Mouse (Mus musculus) neural tube, embryonic 12.5 days (tissue): Measurements from ENCODE around the gene Nme6. TPM values are rescaled to one million over a fixed set of nuclear protein-coding genes. Genes with fewer than 3 reads are reported as not detected.

Experiments used
- ATAC-seq: fragments of 200-750 bp; cut with Nextera tagmentation; 2 replicates; pipeline ENCODE4 v1.8.0; 2017; ENCODE audit warnings: low read depth, mild to moderate bottlenecking, moderate TSS enrichment, moderate library complexity; ENCODE audit not compliant: low FRiP score
- H3K27ac ChIP-seq: fragments of 300-500 bp; sonication (generic); 2 replicates; pipeline ENCODE4 v1.5.1; 2016
- H3K27me3 ChIP-seq: fragments of 300-500 bp; sonication (generic); replicated peaks from 2 replicates; pipeline ENCODE4 v1.6.1; 2016; ENCODE audit warnings: mild to moderate bottlenecking
- H3K36me3 ChIP-seq: fragments of 300-500 bp; sonication (generic); 2 replicates; pipeline ENCODE4 v1.6.1; 2016; ENCODE audit warnings: mild to moderate bottlenecking
- H3K4me1 ChIP-seq: fragments of 300-500 bp; sonication (generic); 2 replicates; pipeline ENCODE4 v1.6.1; 2016
- H3K4me2 ChIP-seq: fragments of 300-500 bp; sonication (generic); replicated peaks from 2 replicates; pipeline ENCODE4 v1.6.1; 2016; ENCODE audit warnings: mild to moderate bottlenecking
- H3K4me3 ChIP-seq: fragments of 300-500 bp; sonication (generic); 2 replicates; pipeline ENCODE4 v1.5.1; 2016
- H3K9ac ChIP-seq: fragments of 300-500 bp; sonication (generic); 2 replicates; pipeline ENCODE4 v1.6.1; 2016; ENCODE audit warnings: mild to moderate bottlenecking
- H3K9me3 ChIP-seq: fragments of 300-500 bp; sonication (generic); 2 replicates; pipeline ENCODE4 v1.6.1; 2016; ENCODE audit warnings: mild to moderate bottlenecking
- WGBS: fragments of 180-500 bp; shearing (Covaris S2); methylation state at CpG from one replicate; pipeline ENCODE4 v1.1.7; 2016; 5-methylcytosine and 5-hydroxymethylcytosine counted together
- microRNA-seq: library from miRNA; unstranded; fragments of <30 nt; microRNA quantifications from one replicate; pipeline ENCODE4, GENCODE M21; 2017
- polyA plus RNA-seq: library from polyadenylated mRNA; unstranded; fragments of >200 nt; fragmentation: Nextera tagmentation; extraction: Ambion mirVana; gene quantifications from 2 replicates; pipeline ENCODE4 v1.2.1, GENCODE M21; 2016

Gene Nme6
- polyA plus RNA-seq, 1 experiment from 2014 or later, result 64.5 TPM

- ATAC-seq, result peak; percentile 58
- H3K36me3 ChIP-seq, result peaks cover 26% of the 10 kb centered on the region
- H3K4me1 ChIP-seq, result peaks cover 9% of the 10 kb centered on the region
- H3K27ac ChIP-seq, result peak overlapping the region; percentile 42; the same call in 1 of the 2 replicates
- under 1% methylated on average over 76 of the region's 76 CpGs for WGBS
- peak overlapping the region; percentile 78 for H3K4me2 ChIP-seq
- no peaks in the 10 kb centered on the region for H3K9me3 ChIP-seq
- no peaks in the 10 kb centered on the region for H3K27me3 ChIP-seq
- peak overlapping the region; percentile 93 for H3K9ac ChIP-seq
- peak overlapping the region; percentile 93 for H3K4me3 ChIP-seq
Measured at GRCm38 (mm10) chr9:109875695-109876601, 43.4 kb downstream of the Nme6 start.

- Histone ChIP-seq H3K4me3 (peak overlapping the region; percentile 93), H3K9ac (peak overlapping the region; percentile 93), H3K36me3 (peaks cover 34% of the 10 kb centered on the region), H3K27me3 (no peaks in the 10 kb centered on the region), H3K4me2 (peak overlapping the region; percentile 78), H3K9me3 (no peaks in the 10 kb centered on the region), H3K27ac (no peak overlapping the region), H3K4me1 (peaks cover 9% of the 10 kb centered on the region)
- no peak for ATAC-seq
- 9% methylated on average over 3 of the region's 3 CpGs for WGBS
Measured at GRCm38 (mm10) chr9:109876756-109877155, 44.2 kb downstream of the Nme6 start.

- peak overlapping the region; percentile 78 for H3K4me2 ChIP-seq
- H3K27ac ChIP-seq, result no peak overlapping the region
- H3K9me3 ChIP-seq, result no peaks in the 10 kb centered on the region
- 83% methylated on average over 5 of the region's 5 CpGs for WGBS
- no peak for ATAC-seq
- H3K4me1 ChIP-seq, result peaks cover 9% of the 10 kb centered on the region
- H3K4me3 ChIP-seq, result no peak overlapping the region
- peaks cover 42% of the 10 kb centered on the region for H3K36me3 ChIP-seq
- H3K9ac ChIP-seq, result no peak overlapping the region
- no peaks in the 10 kb centered on the region for H3K27me3 ChIP-seq
Measured at GRCm38 (mm10) chr9:109877666-109878065, 45.1 kb downstream of the Nme6 start.

GRCm38 (mm10) chr9:109879305-109879704 lies 46.8 kb downstream of the Nme6 start:
- H3K9ac ChIP-seq, result no peak overlapping the region
- no peak for ATAC-seq
- H3K9me3 ChIP-seq, result no peaks in the 10 kb centered on the region
- WGBS, result 100% methylated on average over 1 of the region's 1 CpGs
- H3K27me3 ChIP-seq, result no peaks in the 10 kb centered on the region
- no peak overlapping the region for H3K4me2 ChIP-seq
- peaks cover 59% of the 10 kb centered on the region for H3K36me3 ChIP-seq
- H3K27ac ChIP-seq, result no peak overlapping the region
- H3K4me3 ChIP-seq, result no peak overlapping the region
- H3K4me1 ChIP-seq, result peaks cover 9% of the 10 kb centered on the region

- WGBS, result 84% methylated on average over 4 of the region's 4 CpGs
- Histone ChIP-seq H3K36me3 (peaks cover 98% of the 10 kb centered on the region), H3K4me2 (no peak overlapping the region), H3K4me3 (no peak overlapping the region), H3K27me3 (no peaks in the 10 kb centered on the region), H3K27ac (no peak overlapping the region), H3K4me1 (no peaks in the 10 kb centered on the region), H3K9me3 (no peaks in the 10 kb centered on the region), H3K9ac (no peak overlapping the region)
- ATAC-seq, result no peak
Measured at GRCm38 (mm10) chr9:109886259-109886658, 53.7 kb downstream of the Nme6 start.

GRCm38 (mm10) chr9:109887321-109887720 lies 54.8 kb downstream of the Nme6 start:
- H3K4me2 ChIP-seq, result no peak overlapping the region
- H3K27me3 ChIP-seq, result no peaks in the 10 kb centered on the region
- H3K36me3 ChIP-seq, result peaks cover 99% of the 10 kb centered on the region
- H3K9ac ChIP-seq, result no peak overlapping the region
- H3K4me3 ChIP-seq, result no peak overlapping the region
- H3K4me1 ChIP-seq, result no peaks in the 10 kb centered on the region
- no peak for ATAC-seq
- no peaks in the 10 kb centered on the region for H3K9me3 ChIP-seq
- no peak overlapping the region for H3K27ac ChIP-seq
- 93% methylated on average over 5 of the region's 5 CpGs for WGBS

GRCm38 (mm10) chr9:109891501-109891900 lies 59.0 kb downstream of the Nme6 start:
- Histone ChIP-seq H3K36me3 (peaks cover 66% of the 10 kb centered on the region), H3K9ac (no peak overlapping the region), H3K4me2 (no peak overlapping the region), H3K4me1 (no peaks in the 10 kb centered on the region), H3K27me3 (no peaks in the 10 kb centered on the region), H3K4me3 (no peak overlapping the region), H3K27ac (no peak overlapping the region), H3K9me3 (no peaks in the 10 kb centered on the region)
- WGBS, result 90% methylated on average over 8 of the region's 8 CpGs
- ATAC-seq, result no peak

Small RNA genes within 50 kb of the gene (microRNA-seq; reads per million reads assigned to microRNA genes)
- gene Mir7089, result 1.5 reads per million

Other genes with a start within 250 kb of the Nme6 start
- 0.13 TPM in 1 of 2 replicates, not detected in the other for gene Fbxw24, start 206.7 kb upstream of the Nme6 start, polyA plus RNA-seq
- not detected in 2 replicates for gene Fbxw25, start 168.1 kb upstream of the Nme6 start, polyA plus RNA-seq
- not detected in 2 replicates for gene Fbxw18, start 130.0 kb upstream of the Nme6 start, polyA plus RNA-seq
- gene Fbxw26, start 86.7 kb upstream of the Nme6 start, polyA plus RNA-seq, result not detected in 2 replicates
- not detected in 2 replicates for gene Fbxw27, start 42.1 kb upstream of the Nme6 start, polyA plus RNA-seq
- not detected in 2 replicates for gene Spink8, start 20.5 kb upstream of the Nme6 start, polyA plus RNA-seq
- 1.8 and 2.2 TPM in 2 replicates for gene Camp, start 16.9 kb downstream of the Nme6 start, polyA plus RNA-seq
- gene Cdc25a, start 42.8 kb downstream of the Nme6 start, polyA plus RNA-seq, result 33.9 and 36.3 TPM in 2 replicates
- gene Map4, start 98.7 kb downstream of the Nme6 start, polyA plus RNA-seq, result 141 and 161 TPM in 2 replicates